Mouse (Mus musculus) spleen, postnatal 10 days (tissue): ENCODE results near the gene Camta1.

ENCODE experiments used
- DNase-seq, 2 experiments: peaks; one replicate each; pipeline ENCODE4 v3.0.0; 2021 to 2022; ENCODE audit warnings: low spot score in 2 of 2

Camta1 gene

DNA sequence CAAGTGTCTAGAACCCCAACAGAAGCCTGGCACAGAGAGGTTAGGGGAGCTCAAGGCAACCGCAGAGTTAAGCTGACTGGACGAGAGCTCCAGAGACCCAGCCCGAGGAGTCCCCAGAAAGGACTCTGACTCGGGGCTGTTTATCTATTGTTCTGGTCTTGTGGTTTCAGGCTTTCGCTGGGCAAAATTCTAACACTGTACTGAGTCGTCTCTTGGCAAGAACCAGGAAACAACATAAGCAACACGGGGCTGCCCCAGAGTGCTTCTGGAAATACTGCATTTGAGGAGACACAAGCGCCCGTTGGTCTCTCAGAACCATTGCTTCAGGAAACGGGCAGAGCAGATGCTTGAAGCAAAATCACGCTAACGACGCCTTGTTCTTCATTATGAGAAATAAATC, 860.3 kb downstream of the Camta1 start:
- DNase-seq, result no peak

DNA sequence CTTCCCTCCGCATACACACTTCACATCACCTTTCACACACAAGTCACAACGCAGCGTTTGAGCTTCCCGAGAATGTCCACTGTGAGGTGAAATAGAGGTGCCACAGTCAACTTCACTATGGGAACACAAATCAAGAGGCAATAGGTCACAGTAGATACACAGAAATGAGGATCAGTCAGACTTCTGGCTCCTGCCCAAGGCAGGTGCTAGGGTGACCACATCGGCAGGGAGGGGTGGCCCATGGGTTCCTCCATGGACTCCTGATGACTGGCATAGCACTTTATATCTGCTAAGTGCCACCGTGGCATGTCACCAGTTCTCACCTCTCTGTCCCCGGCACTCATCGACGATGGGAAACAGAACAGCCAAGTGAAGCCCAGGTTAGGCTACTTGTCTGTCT, 863.0 kb downstream of the Camta1 start:
- DNase-seq, result no peak

- DNase-seq, result no peak
Measured at GRCm38 (mm10) chr4:150996797-150997196, 864.9 kb downstream of the Camta1 start, which contains the start of gene Uts2. Uts2 (plus strand) TSS chr4:150997097.

DNA sequence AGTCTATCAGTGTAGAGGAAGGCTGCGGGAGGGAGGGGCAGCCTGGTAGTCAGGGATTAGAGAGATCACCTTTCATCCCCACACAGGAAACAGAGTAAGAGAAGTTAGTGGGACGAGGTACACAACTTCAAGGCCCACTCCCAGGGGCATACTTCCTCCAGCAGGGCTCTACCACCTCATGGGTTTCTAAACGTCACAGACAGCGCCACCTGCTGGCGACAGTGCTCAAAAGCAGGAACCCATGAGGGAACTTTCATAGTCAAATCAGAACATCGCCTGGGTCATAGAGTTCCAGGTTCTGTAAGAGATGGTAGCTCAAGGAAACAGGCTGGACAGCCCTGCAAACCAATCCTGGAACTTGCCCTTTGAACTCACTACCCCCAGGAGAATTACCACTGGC, 871.5 kb downstream of the Camta1 start:
- DNase-seq, result peak in 1 of 2 experiments; percentile 47

DNA sequence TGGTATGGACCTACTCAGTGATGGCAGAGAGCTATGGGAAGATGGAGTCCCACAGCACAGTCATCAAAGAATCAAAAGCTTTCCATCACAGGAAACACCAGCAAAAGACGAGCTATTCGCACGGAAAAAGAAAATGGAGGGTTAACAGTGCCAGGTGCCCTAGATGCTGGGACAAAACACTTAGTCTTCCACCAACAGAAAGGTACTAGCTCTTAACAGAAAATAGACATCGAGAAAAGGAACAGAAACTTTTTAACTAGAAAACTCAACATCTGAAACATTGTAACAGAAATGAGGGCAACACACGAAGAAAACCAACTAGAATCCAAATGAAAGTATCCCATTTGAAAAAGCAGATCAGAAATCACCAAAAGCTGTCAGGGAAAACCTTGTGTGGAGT, 881.5 kb downstream of the Camta1 start:
- DNase-seq, result no peak

DNA sequence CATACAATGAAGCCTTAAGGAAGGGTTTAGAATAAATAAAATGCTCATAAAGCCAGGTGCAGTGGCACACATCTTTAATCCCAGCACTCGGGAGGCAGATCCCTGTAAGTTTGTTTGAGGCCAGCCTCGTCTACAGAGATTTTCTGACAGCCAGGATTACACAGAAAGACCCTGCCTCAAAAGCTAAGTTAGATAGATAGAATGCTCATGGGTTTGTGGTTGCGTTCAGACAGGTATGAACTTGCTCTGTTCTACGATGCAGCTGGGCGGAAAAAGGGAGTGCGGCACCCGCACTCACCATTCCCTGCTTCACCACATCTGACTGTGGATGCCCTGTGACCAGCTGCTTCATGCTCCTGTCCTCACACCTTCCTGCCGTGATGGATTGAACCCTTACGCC, 882.2 kb downstream of the Camta1 start:
- DNase-seq, result no peak

GRCm38 (mm10) chr4:150978156-150978910, 883.3 kb downstream of the Camta1 start:
- DNase-seq, result no peak

GRCm38 (mm10) chr4:150975145-150975544, 886.5 kb downstream of the Camta1 start:
- DNase-seq, result no peak

GRCm38 (mm10) chr4:150973264-150973663, 888.4 kb downstream of the Camta1 start:
- DNase-seq, result no peak

DNA sequence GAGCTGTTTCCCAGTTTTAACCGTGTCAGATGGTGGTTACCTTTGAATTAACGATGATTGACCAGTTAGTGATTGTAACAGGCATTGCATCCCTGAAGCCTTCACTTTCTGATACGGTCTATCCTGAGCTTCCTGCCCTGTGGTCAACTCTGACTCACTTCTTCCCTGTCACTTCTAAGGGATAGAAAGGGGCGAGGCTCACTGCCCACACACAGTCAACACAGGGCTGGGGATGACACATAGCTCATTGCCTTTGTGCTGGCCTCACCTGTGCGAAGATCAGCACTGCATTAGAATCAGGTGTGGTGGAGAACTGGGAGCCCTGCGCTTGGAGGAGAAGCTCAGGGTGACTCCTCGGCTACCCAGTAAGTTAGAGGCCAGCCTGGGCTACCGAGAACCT, 892.7 kb downstream of the Camta1 start:
- no peak for DNase-seq

GRCm38 (mm10) chr4:150966556-150966955, 895.1 kb downstream of the Camta1 start:
- DNase-seq, result peak; percentile 22 to 67

DNA sequence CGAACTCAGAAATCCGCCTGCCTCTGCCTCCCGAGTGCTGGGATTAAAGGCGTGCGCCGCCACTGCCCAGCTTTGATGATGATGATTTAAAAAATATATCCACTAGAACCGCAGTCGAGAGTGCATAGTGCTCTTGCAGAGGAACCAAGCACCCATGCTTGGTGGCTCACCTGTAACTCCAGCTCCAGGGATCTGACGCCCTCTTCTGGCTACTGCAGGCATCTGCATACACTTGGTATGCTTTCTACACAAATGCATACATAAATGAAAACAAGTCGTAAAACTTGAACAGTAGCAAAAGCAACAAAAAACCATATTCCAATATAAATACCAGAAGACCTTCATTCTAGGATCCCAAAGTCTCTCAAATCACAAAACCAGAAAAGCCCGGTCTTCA, 896.1 kb downstream of the Camta1 start:
- no peak for DNase-seq

GRCm38 (mm10) chr4:150964635-150965554, 896.8 kb downstream of the Camta1 start:
- peak; percentile 70 to 89 for DNase-seq

DNA sequence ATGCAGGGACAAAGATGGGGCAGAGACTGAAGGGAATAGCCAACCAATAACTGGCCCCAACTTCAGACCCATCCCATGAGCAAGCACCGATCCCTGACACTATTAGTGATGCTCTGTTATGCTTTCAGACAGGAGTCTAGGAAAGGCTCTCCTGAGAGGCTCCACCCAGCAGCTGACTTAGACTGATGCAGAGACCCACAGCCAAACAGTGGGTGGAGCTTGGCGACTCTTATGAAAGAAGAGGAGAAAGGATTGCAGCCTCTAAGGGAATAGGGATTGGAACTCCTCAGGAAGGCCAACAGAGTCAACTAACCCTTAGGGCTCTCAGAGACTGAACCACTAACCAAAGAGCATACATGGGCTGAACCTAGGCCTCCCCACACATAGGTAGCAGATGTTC, 898.0 kb downstream of the Camta1 start:
- DNase-seq, result no peak

DNA sequence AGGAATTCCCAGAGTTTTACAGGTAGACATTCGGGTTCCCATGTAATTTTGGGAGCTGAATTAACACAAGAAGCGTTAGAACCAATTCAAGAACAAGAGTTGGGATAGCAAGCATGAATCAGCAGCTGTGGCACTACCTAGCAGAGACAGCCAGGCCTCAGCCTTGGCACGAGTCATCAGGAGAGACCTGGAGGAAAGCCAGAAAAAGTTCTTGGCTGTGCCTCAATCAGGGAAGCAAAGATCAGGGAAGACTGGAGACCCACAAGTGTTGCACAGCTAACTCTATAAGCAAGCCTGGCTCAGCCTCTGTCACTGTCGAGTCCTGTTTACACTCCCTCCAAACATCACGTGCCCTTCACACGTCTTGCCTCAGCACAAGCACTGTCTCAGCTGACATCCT, 899.4 kb downstream of the Camta1 start:
- no peak for DNase-seq

- DNase-seq, result no peak
Measured at GRCm38 (mm10) chr4:150958536-150958935, 903.1 kb downstream of the Camta1 start.

- no peak for DNase-seq
Measured at GRCm38 (mm10) chr4:150957106-150957458, 904.6 kb downstream of the Camta1 start.

- DNase-seq, result no peak
Measured at GRCm38 (mm10) chr4:150956369-150957105, 905.1 kb downstream of the Camta1 start.

GRCm38 (mm10) chr4:150950972-150951371, 910.7 kb downstream of the Camta1 start:
- no peak for DNase-seq

- DNase-seq, result no peak
Measured at GRCm38 (mm10) chr4:150944707-150945106, 917.0 kb downstream of the Camta1 start.

DNA sequence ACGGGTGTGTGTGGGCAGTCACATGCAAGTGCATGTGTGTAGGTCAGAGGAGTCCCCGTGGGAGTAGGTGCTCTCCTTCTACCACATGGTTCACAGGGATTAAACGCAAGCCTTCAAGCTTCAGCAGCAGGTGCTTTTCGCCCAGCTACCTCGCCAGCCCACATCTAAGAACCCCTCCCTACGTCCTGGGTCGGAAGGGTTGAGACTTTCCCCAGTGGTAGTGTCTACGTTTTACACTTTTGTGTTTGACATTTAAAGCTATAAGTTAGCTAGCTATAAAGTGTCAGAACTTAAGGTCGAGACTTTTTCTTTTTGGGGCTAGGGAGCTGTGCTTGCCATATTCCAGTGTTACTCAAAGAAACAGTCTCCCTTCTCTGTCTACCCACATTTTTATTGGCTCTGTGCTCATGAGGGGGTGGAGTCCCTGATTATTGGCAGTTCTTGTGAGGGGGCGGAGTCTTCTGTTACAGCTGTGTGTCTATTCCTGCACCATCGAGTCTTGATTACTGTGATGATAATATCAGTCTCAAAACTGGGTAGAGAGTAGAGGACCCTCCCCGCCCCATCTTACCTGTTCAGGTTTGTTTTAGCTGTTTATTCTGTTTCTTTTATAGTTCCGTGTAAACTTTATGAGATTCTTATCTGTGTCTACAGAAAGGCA, 921.6 kb downstream of the Camta1 start:
- no peak for DNase-seq

DNA sequence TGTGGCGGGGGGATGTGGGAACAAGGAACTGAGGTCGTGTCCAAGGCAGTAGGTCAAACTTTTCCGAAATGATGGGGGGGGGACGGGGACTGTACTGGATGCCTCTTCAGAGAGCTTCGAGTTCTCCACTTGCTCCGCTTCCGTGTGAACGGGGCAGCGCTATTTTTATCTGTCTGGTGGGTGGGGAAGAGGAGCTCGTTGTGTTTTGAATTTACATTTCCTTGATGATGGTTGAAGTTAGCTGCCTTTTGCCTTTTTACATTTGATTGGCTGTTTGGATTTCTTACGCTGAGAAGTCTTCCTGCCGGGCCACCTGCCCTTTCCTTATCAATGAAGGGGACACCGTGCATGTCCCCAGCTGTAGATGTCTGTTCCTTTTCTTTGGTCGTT, 923.6 kb downstream of the Camta1 start:
- DNase-seq, result no peak
